Mouse (Mus musculus): ENCODE measurements at regions not wholly inside any gene's neighbourhood (a gene's known extent, or its start where the extent isn't known, plus 50 kb on each side); places are given as distances from the start of the nearest gene placed in this dataset.

DNA sequence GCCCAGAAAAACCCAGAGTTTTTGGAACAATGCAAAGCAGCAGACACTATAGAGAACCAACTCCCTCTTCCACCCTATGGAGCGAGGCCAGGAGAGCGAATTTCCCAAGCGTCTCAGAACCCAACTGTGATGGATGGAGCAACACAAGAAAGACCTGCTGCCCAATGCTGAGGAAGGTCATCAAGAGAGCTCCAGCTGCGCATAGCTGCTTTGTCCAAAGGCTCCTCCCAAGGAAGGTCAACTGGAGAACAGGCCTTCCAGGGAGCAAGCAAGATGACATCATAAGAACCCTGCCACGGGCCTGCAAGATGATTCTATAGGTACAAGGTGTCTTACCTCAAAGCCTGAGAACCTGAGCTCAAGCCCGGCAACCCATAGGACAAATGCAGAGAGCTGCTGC, 104.5 kb upstream of the Lpar1 start:
- no peak for DNase-seq

DNA sequence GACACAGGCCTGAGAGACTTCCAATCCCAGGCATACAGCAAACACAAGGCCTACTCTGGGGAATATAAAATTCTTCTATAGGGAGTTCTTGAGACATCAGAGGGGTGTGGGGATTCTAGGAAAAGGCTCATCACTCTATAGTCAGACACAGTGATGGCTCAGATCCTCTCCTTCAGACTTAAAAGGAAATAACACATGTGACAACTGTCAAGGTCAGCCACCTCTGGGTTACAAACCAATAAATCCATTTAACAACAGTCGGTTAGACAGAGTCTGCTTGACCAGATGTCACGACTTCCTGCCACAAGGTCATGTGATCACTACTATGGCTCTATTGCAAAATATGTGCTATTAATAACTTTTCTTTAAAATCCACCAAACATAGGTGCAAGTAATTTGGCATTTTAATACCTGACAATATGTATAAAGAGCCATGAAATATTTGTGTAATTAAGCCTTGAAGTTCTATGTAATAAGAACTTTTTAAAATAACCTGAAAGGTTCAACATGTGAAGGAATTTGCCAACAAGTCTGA, 94.1 kb upstream of the Lpar1 start:
- no peak for DNase-seq

DNA sequence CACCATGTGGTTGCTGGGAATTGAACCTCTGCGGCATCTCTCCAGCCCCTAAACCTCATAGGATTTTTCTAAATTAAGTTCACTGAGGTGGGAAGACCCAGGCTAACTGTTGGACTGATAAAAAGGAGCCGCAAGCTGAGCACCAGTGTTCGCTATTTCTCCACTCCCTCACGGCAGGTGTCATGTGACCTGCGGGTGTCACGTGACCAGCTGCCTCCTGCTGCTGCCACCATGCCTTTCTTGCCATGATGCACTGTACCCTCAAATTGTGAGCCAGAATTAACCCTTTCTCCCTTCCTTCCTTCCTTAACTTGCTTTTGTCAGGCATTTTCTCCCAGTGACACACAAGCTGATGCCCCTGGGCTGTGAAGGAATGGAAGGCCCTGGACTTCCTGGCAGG, 93.1 kb upstream of the Lpar1 start:
- DNase-seq = no peak

DNA sequence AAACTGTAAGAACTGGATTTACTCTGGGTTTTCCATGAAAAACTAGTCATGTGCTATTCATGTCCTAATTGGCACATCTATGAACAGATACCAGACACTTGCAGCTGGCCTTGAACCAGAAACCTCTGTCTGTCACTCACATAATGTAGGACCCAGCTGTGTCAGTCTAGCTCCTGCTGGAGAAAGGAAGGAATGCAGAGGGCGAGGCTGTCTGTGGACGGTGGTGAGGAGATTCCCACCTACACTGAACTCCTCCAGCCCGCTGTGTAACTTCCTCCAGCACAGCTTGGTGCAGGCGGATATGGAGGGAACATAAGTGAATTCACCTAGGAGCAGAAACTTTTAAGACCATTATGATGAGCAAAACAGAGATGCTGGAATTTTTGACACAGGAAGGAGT, 89.7 kb upstream of the Lpar1 start:
- DNase-seq = no peak

DNA sequence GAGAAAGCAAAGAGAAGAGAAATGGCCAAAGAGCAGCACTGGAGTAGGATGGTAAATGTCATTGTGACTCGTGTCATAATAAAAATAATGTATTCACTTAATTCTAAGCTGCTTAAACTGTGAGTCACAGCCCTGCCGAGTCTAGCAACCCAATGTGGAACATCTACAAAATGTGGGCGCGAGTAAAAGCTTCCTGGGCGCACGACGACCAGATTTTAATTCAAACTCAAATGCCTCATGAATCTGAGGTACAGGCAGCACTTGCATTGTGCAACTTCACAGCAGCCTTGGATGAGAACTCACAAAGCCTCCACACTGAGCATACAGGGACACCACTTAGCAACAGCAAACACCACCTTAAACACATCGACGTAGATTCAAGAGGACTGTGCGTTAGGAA, 88.5 kb upstream of the Lpar1 start:
- peak; percentile 38 for DNase-seq

DNA sequence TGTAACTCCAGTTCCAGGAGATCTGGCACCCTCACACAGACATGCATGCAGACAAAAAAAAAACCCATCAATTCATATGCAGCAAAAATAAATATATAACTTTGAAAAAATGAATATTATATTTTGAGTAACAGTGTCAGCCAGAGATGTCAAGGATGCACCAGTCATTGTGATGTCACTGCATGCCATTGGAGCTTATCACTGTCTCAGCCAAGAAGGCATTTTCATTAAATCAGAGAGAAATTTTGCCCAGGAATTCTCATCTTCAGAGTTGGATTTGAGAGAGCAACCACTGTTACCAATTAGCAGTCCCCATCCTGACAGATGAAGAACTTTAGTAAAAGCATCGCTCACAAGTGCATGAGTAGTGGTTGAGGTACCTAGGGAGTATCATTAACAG, 79.0 kb upstream of the Lpar1 start:
- DNase-seq = no peak

DNA sequence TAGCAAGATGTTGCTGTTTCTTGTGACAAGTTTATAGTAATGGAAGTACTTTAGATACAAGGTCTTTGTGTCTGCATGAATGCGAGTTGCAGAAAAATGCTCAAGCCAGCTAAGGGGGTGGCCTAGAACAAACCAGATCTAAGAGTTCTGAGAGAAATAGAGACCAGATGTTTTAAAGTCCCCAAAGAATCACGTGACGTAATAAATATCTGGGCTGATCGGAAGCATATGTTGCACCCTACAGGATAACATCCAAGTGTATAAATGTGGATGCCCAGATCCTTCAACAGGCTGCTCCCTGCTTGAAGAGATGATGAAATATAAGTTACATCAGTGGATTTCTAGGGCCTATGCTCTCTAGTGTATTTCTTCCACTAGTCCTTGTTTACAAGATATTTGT, 77.7 kb upstream of the Lpar1 start:
- no peak for DNase-seq

DNA sequence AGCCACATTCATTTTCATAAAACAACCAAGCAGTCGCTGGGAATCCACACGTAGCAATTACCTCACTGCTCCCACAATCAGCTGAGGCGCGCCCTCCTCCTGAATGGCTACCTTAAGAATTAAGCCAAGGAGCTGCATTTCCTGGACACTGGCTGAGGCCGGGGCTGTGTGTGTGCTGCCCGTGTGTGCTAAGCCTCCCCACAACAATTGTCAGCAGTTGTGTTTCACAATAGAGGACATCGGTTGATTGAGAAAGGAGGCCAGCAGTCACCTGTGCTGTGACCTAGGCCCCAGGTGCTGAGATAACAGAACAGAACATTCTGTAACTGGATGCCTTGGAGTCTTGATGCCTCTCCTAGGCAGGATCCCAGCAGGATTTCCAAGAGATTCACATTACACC, 73.3 kb upstream of the Lpar1 start:
- no peak for DNase-seq

DNA sequence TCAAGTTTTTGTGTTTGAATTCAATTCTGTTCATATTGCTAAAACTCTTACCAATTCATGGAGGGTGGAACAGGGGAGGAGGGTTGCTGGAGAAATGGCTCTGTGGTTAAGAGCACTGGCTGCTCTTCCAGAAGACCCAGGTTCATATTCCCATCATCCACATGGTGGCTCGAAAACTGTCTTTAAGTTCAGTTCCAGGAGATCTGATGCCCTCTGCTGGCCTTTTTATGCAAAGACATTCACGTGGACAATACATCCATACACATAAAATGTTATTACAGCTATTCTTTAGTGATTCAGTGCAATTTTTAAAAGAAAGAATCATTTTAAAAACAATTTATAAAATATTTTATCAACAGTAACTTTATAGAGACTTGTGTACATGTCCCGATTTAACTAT, 70.4 kb upstream of the Lpar1 start:
- no peak for DNase-seq

DNA sequence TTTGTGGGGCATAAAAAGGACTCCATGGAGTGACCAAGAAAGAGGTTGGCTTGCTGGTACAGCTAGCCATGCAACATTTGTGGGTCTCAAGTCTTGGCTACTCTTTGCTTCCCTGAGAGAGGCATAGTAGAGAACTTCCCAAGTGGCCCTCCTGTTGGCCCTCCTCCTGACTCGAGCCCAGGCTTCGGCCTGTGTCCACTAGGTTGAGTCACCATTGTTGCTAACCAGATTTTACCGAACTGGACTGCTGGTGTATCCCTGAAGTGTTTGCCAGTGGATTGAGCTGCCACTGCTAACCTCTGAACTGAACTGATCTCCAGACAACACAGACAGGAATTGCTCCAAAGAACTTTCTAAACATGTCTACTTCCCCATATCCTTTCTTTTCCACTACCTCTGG, 66.9 kb upstream of the Lpar1 start:
- no peak for DNase-seq

DNA sequence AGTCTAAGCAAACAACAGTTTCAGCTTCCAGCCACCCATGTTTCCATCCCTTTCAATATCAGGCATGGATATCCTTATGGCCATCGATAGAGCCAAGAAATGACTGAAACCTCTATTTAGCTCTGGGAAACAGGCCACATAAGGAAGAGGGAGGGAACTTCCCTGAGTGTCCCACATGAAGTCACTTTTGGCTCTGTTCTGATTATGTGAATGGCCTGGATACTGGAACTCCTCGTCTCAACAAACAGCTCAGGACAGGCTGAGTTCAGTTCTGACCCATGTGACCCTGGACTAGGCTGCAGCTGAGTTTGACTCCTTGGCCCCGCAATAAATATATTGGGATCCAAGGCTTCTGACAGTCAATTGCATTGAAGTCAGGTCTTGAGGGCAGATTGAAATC, 63.6 kb upstream of the Lpar1 start:
- no peak for DNase-seq

DNA sequence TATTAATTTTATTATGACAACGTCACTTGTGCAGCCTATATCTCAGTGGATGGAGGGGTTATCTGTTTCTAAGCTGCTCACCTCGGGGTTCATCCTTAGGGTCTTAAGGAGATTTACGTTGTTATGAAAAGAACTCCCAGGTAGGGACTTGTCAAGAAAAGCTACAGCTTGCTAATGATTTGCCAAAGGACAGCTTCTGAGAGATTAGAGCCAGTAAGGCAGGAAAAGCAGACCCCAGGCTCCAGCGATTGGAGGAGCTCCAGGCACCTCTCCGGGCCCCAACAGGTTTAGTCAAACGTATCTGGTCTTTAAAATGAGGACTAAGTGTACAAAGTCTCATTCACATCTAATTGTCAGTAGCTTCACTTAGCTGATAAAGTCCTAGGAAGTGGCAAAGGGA, 59.8 kb upstream of the Lpar1 start:
- no peak for DNase-seq

DNA sequence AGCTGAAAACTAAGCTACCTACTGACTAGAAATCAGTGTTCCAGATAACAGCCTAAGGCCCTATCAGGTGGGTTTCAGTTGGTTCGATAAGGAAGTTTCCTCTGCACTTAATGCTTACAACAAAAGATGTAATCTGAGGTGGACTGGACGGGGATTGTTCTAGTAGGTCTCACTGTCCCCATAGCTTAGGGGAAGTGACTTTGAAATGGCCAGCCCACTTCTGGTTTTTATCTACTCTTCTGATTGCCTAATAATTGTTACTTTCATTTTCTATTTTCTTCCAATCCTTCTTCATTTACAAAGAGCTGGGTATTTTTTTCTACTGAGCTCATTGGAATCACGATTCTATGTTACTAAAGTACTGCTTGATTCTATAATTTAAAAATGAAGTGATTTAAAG, 59.3 kb upstream of the Lpar1 start:
- no peak for DNase-seq

DNA sequence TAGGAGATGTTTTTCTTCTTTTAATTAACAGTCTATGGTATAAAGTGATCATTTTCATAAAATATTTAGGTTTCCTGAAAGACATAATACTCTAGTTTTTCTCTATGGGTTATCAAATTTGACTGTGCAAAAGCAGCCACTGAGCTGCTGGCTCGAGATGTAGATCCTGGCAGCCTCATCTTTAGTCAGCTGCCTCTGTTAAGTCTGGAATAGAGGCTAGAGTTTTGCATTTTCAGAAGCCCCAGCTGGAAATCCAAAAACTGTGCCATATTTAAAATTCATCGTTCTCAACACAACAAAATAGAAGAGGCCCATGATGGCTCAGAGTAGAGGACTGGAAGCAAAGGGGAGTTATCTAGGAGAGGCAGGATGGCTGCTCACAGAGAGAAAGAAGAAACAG, 53.8 kb upstream of the Lpar1 start:
- DNase-seq = no peak

DNA sequence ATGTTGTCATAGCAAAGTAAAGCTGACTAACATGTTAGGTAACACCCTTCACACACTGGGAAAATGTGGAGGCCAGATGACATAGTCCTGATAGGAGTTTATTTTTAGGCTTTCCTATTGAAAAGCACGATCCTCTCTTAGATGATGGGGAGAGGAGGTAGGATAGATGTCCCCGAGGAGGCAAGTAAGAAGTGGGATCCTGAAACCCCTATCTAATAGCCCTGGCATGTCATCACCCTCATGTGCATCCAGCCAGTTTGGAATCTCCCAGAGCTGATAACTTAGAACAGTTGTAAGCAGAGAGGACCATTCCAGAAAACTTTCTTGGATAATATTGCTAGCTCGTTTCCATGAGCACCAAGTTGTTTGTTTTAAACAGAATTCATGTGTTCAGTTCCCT, 52.2 kb upstream of the Lpar1 start:
- DNase-seq = no peak

Data from layer of hippocampus, adult 9-11 months (tissue).